Comparison of ENCODE assay signal across 8 mouse cellular contexts in the genomic region with DNA sequence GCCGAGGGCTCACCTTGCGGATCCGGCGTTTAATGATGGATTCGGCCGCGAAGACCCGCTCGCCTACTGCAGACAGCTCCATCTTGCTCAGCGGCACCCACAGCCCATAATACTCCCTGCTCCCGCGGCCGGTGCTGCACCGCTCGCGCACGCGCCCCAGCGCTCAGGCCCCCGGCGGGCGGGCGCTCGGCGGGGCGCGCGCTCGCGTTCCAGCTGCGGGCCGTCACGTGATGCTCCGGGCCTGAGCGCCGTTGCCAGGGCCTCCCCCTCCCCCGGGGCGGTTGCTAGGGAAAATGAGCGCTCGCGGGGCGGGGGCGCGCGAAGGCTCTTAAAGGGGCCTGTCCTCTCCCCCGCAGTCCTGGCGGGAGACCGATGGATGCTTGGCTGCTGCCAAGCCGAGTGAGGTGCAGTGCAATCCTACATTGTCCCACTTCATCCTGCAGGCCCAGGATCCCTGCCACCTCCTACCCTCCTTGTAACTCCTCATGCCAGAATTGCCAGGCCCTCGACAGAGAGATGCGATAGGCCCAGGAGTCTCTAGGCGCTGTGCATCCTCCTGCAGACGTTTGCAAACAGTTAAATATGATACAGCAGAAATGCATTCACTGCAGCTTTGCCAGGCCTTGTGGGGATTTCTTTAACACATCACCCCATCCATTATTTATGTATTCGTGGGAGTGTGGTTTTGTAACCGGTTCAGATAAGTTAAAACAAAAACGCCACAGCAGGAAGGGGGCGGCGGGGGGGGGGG. TPM values are rescaled to one million over a fixed set of nuclear protein-coding genes. Genes with fewer than 3 reads are reported as not detected.
DNase-seq lines count a peak whose midpoint lies in the region; ATAC-seq and TF ChIP-seq lines count a peak whose summit lies in the region.

A gene (minus strand): TSS at position 108 of the 751 bp plus-strand sequence.
A gene (minus strand): TSS at position 559 of the 751 bp plus-strand sequence.

- under 1% methylated on average over 58 of the region's 58 CpGs for WGBS in embryonic facial prominence, embryonic 13.5 days
- WGBS in heart, adult 2 months, result 3% methylated on average over 56 of the region's 58 CpGs
- 2% methylated on average over 58 of the region's 58 CpGs for WGBS in kidney, adult 2 months
- WGBS in limb, embryonic 12.5 days, result 1% methylated on average over 58 of the region's 58 CpGs
- WGBS in midbrain, embryonic 14.5 days, result under 1% methylated on average over 58 of the region's 58 CpGs
- 3% methylated on average over 50 of the region's 58 CpGs for WGBS in spleen, adult 2 months

- 0 out of 2 replicates have a peak, but pooled peaks have one; percentile 1 for TF ChIP-seq CTCF in heart, adult 2 months (IDR thresholded peaks at IDR 0.05)
- TF ChIP-seq CTCF in kidney, adult 2 months (conservative IDR thresholded peaks at IDR 0.05; ENCODE audit: insufficient read depth, insufficient read length, low read depth, low read length), result no peak
- no peak for TF ChIP-seq CTCF in spleen, adult 2 months (IDR thresholded peaks at IDR 0.05; ENCODE audit: extremely low read depth, insufficient read depth, insufficient read length, insufficient replicate concordance)

- no peaks in the 10 kb centered on the region for H3K27me3 ChIP-seq in embryonic facial prominence, embryonic 13.5 days
- no peaks in the 10 kb centered on the region for H3K27me3 ChIP-seq in heart, adult 2 months (ENCODE audit: control insufficient read depth, insufficient read depth, low read length)
- H3K27me3 ChIP-seq in kidney, adult 2 months (replicated peaks; ENCODE audit: control insufficient read depth, insufficient read depth, low read length), result no peaks in the 10 kb centered on the region
- no peaks in the 10 kb centered on the region for H3K27me3 ChIP-seq in limb, embryonic 12.5 days
- no peaks in the 10 kb centered on the region for H3K27me3 ChIP-seq in midbrain, embryonic 14.5 days (ENCODE audit: control insufficient read depth, insufficient read depth, low read length)
- H3K27me3 ChIP-seq in spleen, adult 2 months (ENCODE audit: control insufficient read depth, insufficient read depth, low read length), result no peaks in the 10 kb centered on the region

- ATAC-seq in embryonic facial prominence, embryonic 13.5 days (ENCODE audit: insufficient number of reproducible peaks, insufficient read depth, low FRiP score, low TSS enrichment, low read depth), result peak; percentile 85
- ATAC-seq in limb, embryonic 12.5 days (ENCODE audit: insufficient number of reproducible peaks, insufficient read depth, low FRiP score, low TSS enrichment, low read depth), result peak; percentile 86
- ATAC-seq in midbrain, embryonic 14.5 days (ENCODE audit: low FRiP score, low TSS enrichment), result peak; percentile 87

- TF ChIP-seq EP300 in heart, adult 2 months (IDR thresholded peaks at IDR 0.05; ENCODE audit: insufficient read depth, low read depth, low read length), result no peak

- intact Hi-C loops in heart, adult 2 months (cut with DNase I), result loop anchor here (1.0 to 5.0 kb wide), 4 partner anchors 45 to 248 kb away; no protein-coding TSS in a partner anchor

- DNase-seq in 3T3-L1 (ENCODE audit: low read depth, low spot score), result peak; percentile 84
- DNase-seq in adrenal gland, postnatal 36 days, result peak; percentile 96 to 99
- peak; percentile 97 for DNase-seq in heart, adult 2 months
- DNase-seq in kidney, adult 2 months, result peak; percentile 97
- peak; percentile 100 for DNase-seq in midbrain, embryonic 14.5 days
- peak; percentile 52 to 82 for DNase-seq in spleen, adult 2 months (ENCODE audit: low read depth in 1 of 2, low spot score in 2 of 2)

- peak within 1 kb of the TSS; percentile 90 for H3K4me2 ChIP-seq in embryonic facial prominence, embryonic 13.5 days
- peak within 1 kb of the TSS; percentile 98 for H3K4me2 ChIP-seq in limb, embryonic 12.5 days
- peak within 1 kb of the TSS; percentile 92 for H3K4me2 ChIP-seq in midbrain, embryonic 14.5 days (ENCODE audit: low read length)

- H3K27ac ChIP-seq in embryonic facial prominence, embryonic 13.5 days, result peak within 1 kb of the TSS; percentile 96
- peak within 1 kb of the TSS; percentile 88 for H3K27ac ChIP-seq in heart, adult 2 months
- peak within 1 kb of the TSS; percentile 25; the same call in 1 of the 2 replicates for H3K27ac ChIP-seq in kidney, adult 2 months (ENCODE audit: insufficient read depth, low read depth, low read length)
- peak within 1 kb of the TSS; percentile 93 for H3K27ac ChIP-seq in limb, embryonic 12.5 days
- peak within 1 kb of the TSS; percentile 97 for H3K27ac ChIP-seq in midbrain, embryonic 14.5 days (replicated peaks; ENCODE audit: low read depth, low read length)
- H3K27ac ChIP-seq in spleen, adult 2 months (ENCODE audit: insufficient read depth, low read length), result peak within 1 kb of the TSS; percentile 55; the same call in 1 of the 2 replicates

- peak within 1 kb of the TSS; percentile 92 for H3K9ac ChIP-seq in embryonic facial prominence, embryonic 13.5 days
- peak within 1 kb of the TSS; percentile 87 for H3K9ac ChIP-seq in heart, adult 2 months (ENCODE audit: low read depth, low read length)
- peak within 1 kb of the TSS; percentile 89 for H3K9ac ChIP-seq in limb, embryonic 12.5 days (replicated peaks)
- H3K9ac ChIP-seq in midbrain, embryonic 14.5 days (replicated peaks; ENCODE audit: low read length), result peak within 1 kb of the TSS; percentile 92

- TF ChIP-seq POLR2A in heart, adult 2 months (IDR thresholded peaks at IDR 0.05; ENCODE audit: insufficient read depth, low read depth, low read length), result peak; percentile 80
- peak; percentile 45 for TF ChIP-seq POLR2A in kidney, adult 2 months (IDR thresholded peaks at IDR 0.05; ENCODE audit: low read depth, low read length)
- TF ChIP-seq POLR2A in spleen, adult 2 months (IDR thresholded peaks at IDR 0.05; ENCODE audit: low read depth, low read length), result peak; percentile 41; the same call in 1 of the 2 replicates

- H3K4me3 ChIP-seq in embryonic facial prominence, embryonic 13.5 days, result peak within 1 kb of the TSS; percentile 81
- H3K4me3 ChIP-seq in heart, adult 2 months, result peak within 1 kb of the TSS; percentile 89
- H3K4me3 ChIP-seq in kidney, adult 2 months (ENCODE audit: insufficient read depth, low read depth, low read length), result peak within 1 kb of the TSS; percentile 60
- peak within 1 kb of the TSS; percentile 77 for H3K4me3 ChIP-seq in limb, embryonic 12.5 days (replicated peaks)
- peak within 1 kb of the TSS; percentile 84 for H3K4me3 ChIP-seq in midbrain, embryonic 14.5 days (replicated peaks; ENCODE audit: low read depth, low read length)
- H3K4me3 ChIP-seq in spleen, adult 2 months (ENCODE audit: extremely low read depth, insufficient read depth, insufficient read length), result peak within 1 kb of the TSS; percentile 78

- no peaks in the 10 kb centered on the region for H3K9me3 ChIP-seq in embryonic facial prominence, embryonic 13.5 days
- no peaks in the 10 kb centered on the region for H3K9me3 ChIP-seq in limb, embryonic 12.5 days
- no peaks in the 10 kb centered on the region for H3K9me3 ChIP-seq in midbrain, embryonic 14.5 days (ENCODE audit: control insufficient read depth, low read length)

- peaks cover 17% of the 10 kb centered on the region for H3K36me3 ChIP-seq in embryonic facial prominence, embryonic 13.5 days
- no peaks in the 10 kb centered on the region for H3K36me3 ChIP-seq in heart, adult 2 months (ENCODE audit: control insufficient read depth, insufficient read depth, low read length)
- no peaks in the 10 kb centered on the region for H3K36me3 ChIP-seq in kidney, adult 2 months (ENCODE audit: control insufficient read depth, insufficient read depth, low read length)
- peaks cover 7% of the 10 kb centered on the region; the same call in 1 of the 2 replicates for H3K36me3 ChIP-seq in limb, embryonic 12.5 days
- H3K36me3 ChIP-seq in midbrain, embryonic 14.5 days (ENCODE audit: control insufficient read depth, insufficient read depth, low read length), result peaks cover 9% of the 10 kb centered on the region
- H3K36me3 ChIP-seq in spleen, adult 2 months (ENCODE audit: control insufficient read depth, insufficient read depth, low read length), result no peaks in the 10 kb centered on the region

- H3K79me2 ChIP-seq in heart, adult 2 months (replicated peaks; ENCODE audit: control insufficient read depth, insufficient read depth, low read length), result no peaks in the 10 kb centered on the region

- H3K4me1 ChIP-seq in embryonic facial prominence, embryonic 13.5 days, result peaks cover 52% of the 10 kb centered on the region
- H3K4me1 ChIP-seq in heart, adult 2 months (ENCODE audit: control insufficient read depth, insufficient read depth, low read length), result peaks cover 1% of the 10 kb centered on the region; the same call in 1 of the 2 replicates
- peaks cover 6% of the 10 kb centered on the region; the same call in 1 of the 2 replicates for H3K4me1 ChIP-seq in kidney, adult 2 months (ENCODE audit: control insufficient read depth, insufficient read depth, low read length)
- peaks cover 41% of the 10 kb centered on the region for H3K4me1 ChIP-seq in limb, embryonic 12.5 days (replicated peaks)
- peaks cover 45% of the 10 kb centered on the region for H3K4me1 ChIP-seq in midbrain, embryonic 14.5 days (ENCODE audit: control insufficient read depth, insufficient read depth, low read length)
- peaks cover 8% of the 10 kb centered on the region; the same call in 1 of the 2 replicates for H3K4me1 ChIP-seq in spleen, adult 2 months (ENCODE audit: control insufficient read depth, insufficient read depth, insufficient read length)

RNA-seq across cellular contexts. Expression of the first gene that starts in this region (rescaled TPM):
- total RNA-seq in adrenal gland, postnatal 36 days (2021), result 1 to 10 TPM; 1.1 to 2.2 TPM
- polyA plus RNA-seq in embryonic facial prominence, embryonic 13.5 days (2015; fragmentation: Nextera tagmentation; extraction: Ambion mirVana), result 0.32 and 0.39 TPM in 2 replicates
- under 1 TPM; 0.29 to 0.30 TPM for total RNA-seq in heart, adult 2 months (2021)
- 0.31 TPM in 1 of 2 replicates, not detected in the other for polyA plus RNA-seq in heart, adult 2 months (2012; rRNA removed)
- 0.62 TPM in 1 of 2 replicates, not detected in the other for polyA plus RNA-seq in kidney, adult 2 months (2012; rRNA removed)
- not detected in 2 replicates for polyA plus RNA-seq in limb, embryonic 12.5 days (2016; fragmentation: Nextera tagmentation; extraction: Ambion mirVana)
- 0.26 TPM in 1 of 2 replicates, not detected in the other for polyA plus RNA-seq in midbrain, embryonic 14.5 days (2014; fragmentation: Nextera tagmentation; extraction: Ambion mirVana)
- 0.13 and 0.68 TPM in 2 replicates for polyA plus RNA-seq in spleen, adult 2 months (2012; rRNA removed)

RNA-seq across cellular contexts. Expression of the second gene that starts in this region (rescaled TPM):
- 10 to 100 TPM; 55.8 to 57.4 TPM for total RNA-seq in adrenal gland, postnatal 36 days (2021)
- polyA plus RNA-seq in embryonic facial prominence, embryonic 13.5 days (2015; fragmentation: Nextera tagmentation; extraction: Ambion mirVana), result 54.7 and 56.7 TPM in 2 replicates
- total RNA-seq in heart, adult 2 months (2021), result 10 to 100 TPM; 21.1 to 21.3 TPM
- polyA plus RNA-seq in heart, adult 2 months (2012; rRNA removed), result 22.9 and 24.1 TPM in 2 replicates
- 49.5 and 62.1 TPM in 2 replicates for polyA plus RNA-seq in kidney, adult 2 months (2012; rRNA removed)
- 27.9 and 28.2 TPM in 2 replicates for polyA plus RNA-seq in limb, embryonic 12.5 days (2016; fragmentation: Nextera tagmentation; extraction: Ambion mirVana)
- polyA plus RNA-seq in midbrain, embryonic 14.5 days (2014; fragmentation: Nextera tagmentation; extraction: Ambion mirVana), result 46.7 and 52.1 TPM in 2 replicates
- polyA plus RNA-seq in spleen, adult 2 months (2012; rRNA removed), result 24.4 and 33.6 TPM in 2 replicates

Comparison
In these comparisons a context has a peak if more than half of its experiments do, and no peak if none do; other contexts are left out.
1. Peak in every context shown above with its lines: DNase-seq, ATAC-seq, H3K4me3 ChIP-seq and H3K27ac ChIP-seq.
2. H3K27ac ChIP-seq: peak in every context shown above with its lines; median percentile 97 in midbrain, embryonic 14.5 days; 96 in embryonic facial prominence, embryonic 13.5 days; 93 in limb, embryonic 12.5 days; 88 in heart, adult 2 months; 55 in spleen, adult 2 months; 25 in kidney, adult 2 months.